Mouse (Mus musculus) ES-E14 (cell line): ENCODE measurements around the gene Ctrl.

Experiments
- CHD2 ChIP-seq: IDR thresholded peaks from 2 replicates; pipeline ENCODE4 v1.6.1; 2014; ENCODE audit warnings: mild to moderate bottlenecking, low read depth, low read length, inconsistent platforms
- HCFC1 ChIP-seq: IDR thresholded peaks from 2 replicates; pipeline ENCODE4 v1.6.1; 2012; ENCODE audit warnings: low read length, inconsistent platforms, borderline replicate concordance; ENCODE audit not compliant: insufficient read depth
- ZC3H11A ChIP-seq: IDR thresholded peaks from 2 replicates; pipeline ENCODE4 v1.6.1; 2012; ENCODE audit warnings: low read depth, mild to moderate bottlenecking, inconsistent platforms, low read length, borderline replicate concordance
- ZNF384 ChIP-seq: IDR thresholded peaks from 2 replicates; pipeline ENCODE4 v1.6.1; 2012; ENCODE audit warnings: low read depth, low read length, inconsistent platforms

- TF ChIP-seq HCFC1, result no peak
- TF ChIP-seq ZC3H11A, result no peak
- no peak for TF ChIP-seq CHD2
- no peak for TF ChIP-seq ZNF384
Observed at GRCm38 (mm10) chr8:105890870-105891269, 42.8 kb downstream of the Ctrl start.
